Mouse (Mus musculus) bone marrow macrophage, adult 2 months (primary cell): Measurements from ENCODE around the gene Fndc7.

Experiments
- CTCF ChIP-seq: IDR thresholded peaks from 2 replicates; pipeline ENCODE4 v1.5.1; 2012; ENCODE audit warnings: low read depth, mild to moderate bottlenecking, low read length, moderate library complexity
- POLR2A ChIP-seq: IDR thresholded peaks from 2 replicates; pipeline ENCODE4 v1.6.1; 2012; ENCODE audit warnings: mild to moderate bottlenecking, low read depth, low read length, borderline replicate concordance

DNA sequence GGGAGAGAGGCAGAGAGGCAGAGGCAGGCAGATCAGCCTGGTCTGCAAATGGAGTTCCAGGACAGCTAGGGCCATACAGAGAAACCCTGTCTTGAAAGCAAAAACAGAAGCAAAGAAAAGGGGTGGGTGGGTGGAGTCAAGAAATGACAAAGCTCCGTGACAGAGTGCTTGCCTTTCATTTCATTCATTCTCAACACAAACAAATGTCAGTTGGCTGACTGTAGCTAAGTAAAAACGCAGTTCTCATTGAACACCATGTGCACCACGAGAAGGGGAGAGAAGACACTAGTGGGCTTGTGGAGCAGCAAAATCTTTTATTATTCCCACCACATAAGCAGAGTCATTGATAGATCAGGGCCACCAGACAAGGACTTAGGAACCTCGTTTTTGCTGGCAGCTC is 27.0 kb upstream of the Fndc7 start:
- TF ChIP-seq POLR2A (no peak), CTCF (no peak)
